ENCODE assay signal across 19 mouse cellular contexts in the genomic region with DNA sequence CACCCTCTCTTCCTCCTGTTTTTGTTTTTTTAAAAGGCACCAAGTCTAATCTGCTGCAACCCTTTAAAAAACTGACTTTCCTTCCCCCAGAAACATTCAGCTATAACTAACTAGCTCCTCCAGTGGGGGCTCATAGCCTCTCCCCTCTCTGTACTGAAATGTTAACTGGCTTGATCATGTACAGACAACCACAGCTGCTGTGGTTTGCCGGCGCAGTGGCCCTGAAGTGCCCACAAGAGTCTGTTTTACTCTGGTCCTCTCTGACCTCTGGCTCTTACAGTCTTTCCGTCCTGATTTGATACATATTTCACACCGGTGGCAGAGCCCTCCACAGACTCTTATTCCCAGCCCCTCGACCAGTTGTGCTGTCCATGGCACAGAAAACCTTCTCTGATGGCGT. TPM values are rescaled to one million over a fixed set of nuclear protein-coding genes. Genes with fewer than 3 reads are reported as not detected.
DNase-seq lines count a peak whose midpoint lies in the region; TF ChIP-seq lines count a peak whose summit lies in the region.
"Had no signal": no experiment of that assay in that cellular context is flagged by ENCODE, and none has a peak within 500 bp of the region (broad histone marks: within the 10 kb centered on the region; RNA-seq: fewer than 3 reads in every experiment).

No protein-coding gene starts in this region.

- no peaks in the 10 kb centered on the region for H3K79me2 ChIP-seq in heart, adult 2 months (replicated peaks; ENCODE audit: control insufficient read depth, insufficient read depth, low read length)
- H3K79me2 ChIP-seq in C2C12 (ENCODE audit: control insufficient read depth, insufficient read depth) (peaks cover 38% of the 10 kb centered on the region), myocyte (ENCODE audit: control insufficient read depth, insufficient read depth) (peaks cover 38% of the 10 kb centered on the region)

- no peak overlapping the region for H3K27ac ChIP-seq in heart, adult 2 months

- H3K79me3 ChIP-seq in C2C12 (ENCODE audit: low read depth): peaks cover 34% of the 10 kb centered on the region

- no peak for TF ChIP-seq CTCF in heart, adult 2 months (IDR thresholded peaks at IDR 0.05)
- no peak for TF ChIP-seq CTCF in C2C12 (IDR thresholded peaks at IDR 0.05; ENCODE audit: control insufficient read depth, insufficient read depth, insufficient read length)

- no peak overlapping the region for H3K9ac ChIP-seq in heart, adult 2 months (ENCODE audit: low read depth, low read length)
- H3K9ac ChIP-seq: intestine, embryonic 15.5 days had no signal

- H3K4me1 ChIP-seq in heart, adult 2 months (ENCODE audit: control insufficient read depth, insufficient read depth, low read length): peaks cover 24% of the 10 kb centered on the region

- H3K4me2 ChIP-seq in myocyte (ENCODE audit: low read depth): peak overlapping the region; percentile 90
- H3K4me2 ChIP-seq: heart, embryonic 11.5 days; intestine, embryonic 15.5 days had no signal

- H3ac ChIP-seq in C2C12 (ENCODE audit: control insufficient read depth, insufficient read length, low read depth) (no peak overlapping the region), myocyte (ENCODE audit: control insufficient read depth, insufficient read length) (no peak overlapping the region)

- WGBS in heart, adult 2 months: 78% methylated on average over 6 of the region's 6 CpGs

- intact Hi-C loops in heart, adult 2 months (cut with DNase I): no loop called here

- no peaks in the 10 kb centered on the region for H3K27me3 ChIP-seq in heart, adult 2 months (ENCODE audit: control insufficient read depth, insufficient read depth, low read length)
- H3K27me3 ChIP-seq in C2C12 (ENCODE audit: control insufficient read depth, insufficient read depth, insufficient read length): no peaks in the 10 kb centered on the region
- H3K27me3 ChIP-seq in myocyte (ENCODE audit: control insufficient read depth, insufficient read depth, insufficient read length): no peaks in the 10 kb centered on the region
- H3K27me3 ChIP-seq: hindbrain, embryonic 13.5 days; intestine, embryonic 15.5 days; Patski had no signal

- TF ChIP-seq EP300 in heart, adult 2 months (IDR thresholded peaks at IDR 0.05; ENCODE audit: insufficient read depth, low read depth, low read length): no peak

- no peak for TF ChIP-seq POLR2A in heart, adult 2 months (IDR thresholded peaks at IDR 0.05; ENCODE audit: insufficient read depth, low read depth, low read length)
- no peak for TF ChIP-seq POLR2A in myocyte (IDR thresholded peaks at IDR 0.05; ENCODE audit: insufficient read length, low read depth)

- peak; percentile 81 for DNase-seq in heart, adult 11 months
- no peak for DNase-seq in heart, adult 2 months
- peak; percentile 69 for DNase-seq in 416B (ENCODE audit: low read depth)
- DNase-seq in adipocyte (ENCODE audit: low spot score): no peak
- DNase-seq: adrenal gland, adult 2 months; adrenal gland, postnatal 14 days; cerebellum, adult 11 months; cerebellum, adult 2 months; cerebellum, adult 9-11 months; cerebellum, postnatal 25 days; gastrocnemius, postnatal 14 days; kidney, adult 11 months had no signal

- H3K36me3 ChIP-seq in heart, adult 2 months (ENCODE audit: control insufficient read depth, insufficient read depth, low read length): no peaks in the 10 kb centered on the region
- peaks cover 18% of the 10 kb centered on the region for H3K36me3 ChIP-seq in C2C12 (ENCODE audit: control insufficient read depth, insufficient read depth)
- H3K36me3 ChIP-seq in myocyte (ENCODE audit: control insufficient read depth, insufficient read depth): no peaks in the 10 kb centered on the region
- H3K36me3 ChIP-seq: hindbrain, embryonic 13.5 days; intestine, embryonic 15.5 days had no signal

- no peak overlapping the region for H3K4me3 ChIP-seq in heart, adult 2 months
- no peak overlapping the region for H3K4me3 ChIP-seq in C2C12 (ENCODE audit: insufficient read depth, poor library complexity, severe bottlenecking)
- no peak overlapping the region for H3K4me3 ChIP-seq in myocyte
- H3K4me3 ChIP-seq: hindbrain, embryonic 10.5 days; hindbrain, embryonic 13.5 days; intestine, embryonic 15.5 days had no signal

TF ChIP-seq in C2C12, 6 proteins besides CTCF, POLR2A, EP300 and RAD21:
- TF ChIP-seq MAX (IDR thresholded peaks at IDR 0.05) (no peak), FOSL1 (IDR thresholded peaks at IDR 0.05; ENCODE audit: insufficient read depth, low read length, poor library complexity, severe bottlenecking) (no peak), CEBPB (IDR thresholded peaks at IDR 0.05; ENCODE audit: low read depth) (no peak), MYOG (IDR thresholded peaks at IDR 0.05; ENCODE audit: control insufficient read depth, extremely low read depth, insufficient read length) (no peak), MYOD1 (IDR thresholded peaks at IDR 0.05; ENCODE audit: control insufficient read depth, insufficient read length, low read depth) (peak; percentile 92), USF1 (IDR thresholded peaks at IDR 0.05; ENCODE audit: low read depth) (no peak)

TF ChIP-seq in myocyte, 11 proteins besides CTCF, POLR2A, EP300 and RAD21:
- TF ChIP-seq MAX (IDR thresholded peaks at IDR 0.05; ENCODE audit: low read depth): no peak
- no peak for TF ChIP-seq USF1 (IDR thresholded peaks at IDR 0.05; ENCODE audit: low read depth)
- TF ChIP-seq MYOG (IDR thresholded peaks at IDR 0.05; ENCODE audit: control insufficient read depth in 1 of 3, insufficient read depth in 1 of 3, insufficient read length in 2 of 3, low read depth in 2 of 3): peak in 1 of 3 experiments; percentile 74
- TF ChIP-seq MYOD1 (IDR thresholded peaks at IDR 0.05; ENCODE audit: control insufficient read depth in 1 of 3, insufficient read length in 2 of 3, low read depth in 2 of 3): peak; percentile 88 to 97 (median 96)
- no peak for TF ChIP-seq POLR2AphosphoS2 (IDR thresholded peaks at IDR 0.05; ENCODE audit: insufficient read length, low read depth)
- peak; percentile 76 for TF ChIP-seq TCF12 (IDR thresholded peaks at IDR 0.05; ENCODE audit: insufficient read depth, poor library complexity, severe bottlenecking)
- TF ChIP-seq E2F4 (IDR thresholded peaks at IDR 0.05; ENCODE audit: insufficient read depth): no peak
- TF ChIP-seq REST (IDR thresholded peaks at IDR 0.05; ENCODE audit: insufficient read depth, insufficient read length): no peak
- peak; percentile 27 for TF ChIP-seq TCF3 (IDR thresholded peaks at IDR 0.05; ENCODE audit: insufficient read length, low read depth)
- no peak for TF ChIP-seq SRF (IDR thresholded peaks at IDR 0.05; ENCODE audit: control insufficient read depth, insufficient read length, low read depth)
- no peak for TF ChIP-seq CEBPB (IDR thresholded peaks at IDR 0.05; ENCODE audit: insufficient read depth, poor library complexity, severe bottlenecking)

RNA-seq across cellular contexts. Expression of gene Fam110a, which starts 1.2 kb away (rescaled TPM):
- 1 to 10 TPM; 4.3 to 4.7 TPM for total RNA-seq in heart, adult 2 months (2021)
- polyA plus RNA-seq in heart, adult 2 months (2012; rRNA removed): 6.6 and 7.2 TPM in 2 replicates
- 24.3 TPM for polyA plus RNA-seq in C2C12 (2012; fragmentation: generic; extraction: Trizol)
- 21.0 TPM for polyA plus RNA-seq in myocyte (2012; fragmentation: generic; extraction: Trizol)

RNA-seq across cellular contexts. Expression of gene Slc52a3, which starts 15.0 kb away (rescaled TPM):
- 1 to 10 TPM; 1.8 to 3.4 TPM for total RNA-seq in heart, adult 2 months (2021)
- 2.5 and 2.8 TPM in 2 replicates for polyA plus RNA-seq in heart, adult 2 months (2012; rRNA removed)
- 0.08 TPM for polyA plus RNA-seq in C2C12 (2012; fragmentation: generic; extraction: Trizol)
- 0.02 TPM for polyA plus RNA-seq in myocyte (2012; fragmentation: generic; extraction: Trizol)

Comparison
In these comparisons a context has a peak if more than half of its experiments do, and no peak if none do; other contexts are left out.
1. DNase-seq: peak in heart, adult 11 months (single experiment) and 416B (single experiment); none in heart, adult 2 months (0 of 2) and adipocyte (single experiment).